Mouse (Mus musculus): ENCODE measurements around the gene Pitpnc1. TPM values are rescaled to one million over a fixed set of nuclear protein-coding genes. Genes with fewer than 3 reads are reported as not detected.
A peak's percentile ranks its signal among the peaks of the same experiment; 100 is the strongest.

Gene Pitpnc1
- total RNA-seq, 2 experiments from 2014 or later, result 54.3 to 60.0 TPM

DNA sequence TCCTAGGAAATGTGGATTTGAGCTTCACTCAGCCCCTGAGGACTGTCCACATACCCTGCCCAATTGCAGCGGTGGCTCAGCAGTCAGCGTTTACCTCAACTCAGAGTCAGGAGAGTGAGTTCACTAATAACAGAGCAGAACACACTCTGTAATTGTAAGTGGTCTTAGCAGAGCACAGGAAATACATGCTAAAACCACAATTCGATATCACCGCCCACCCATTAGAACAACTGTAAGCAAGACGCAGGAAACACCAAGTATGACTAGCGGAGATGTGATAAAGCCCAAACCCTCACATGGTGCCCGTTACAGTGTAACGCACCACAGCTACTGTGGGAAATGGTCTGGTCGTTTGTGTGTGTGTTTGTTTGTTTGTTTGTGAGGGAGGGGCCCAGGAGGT, 62.8 kb downstream of the Pitpnc1 start:
- no peak overlapping the region for H3K27ac ChIP-seq
- no peak for DNase-seq (ENCODE audit: low spot score in 2 of 2)
- no peak for TF ChIP-seq CTCF (conservative IDR thresholded peaks at IDR 0.05)

DNA sequence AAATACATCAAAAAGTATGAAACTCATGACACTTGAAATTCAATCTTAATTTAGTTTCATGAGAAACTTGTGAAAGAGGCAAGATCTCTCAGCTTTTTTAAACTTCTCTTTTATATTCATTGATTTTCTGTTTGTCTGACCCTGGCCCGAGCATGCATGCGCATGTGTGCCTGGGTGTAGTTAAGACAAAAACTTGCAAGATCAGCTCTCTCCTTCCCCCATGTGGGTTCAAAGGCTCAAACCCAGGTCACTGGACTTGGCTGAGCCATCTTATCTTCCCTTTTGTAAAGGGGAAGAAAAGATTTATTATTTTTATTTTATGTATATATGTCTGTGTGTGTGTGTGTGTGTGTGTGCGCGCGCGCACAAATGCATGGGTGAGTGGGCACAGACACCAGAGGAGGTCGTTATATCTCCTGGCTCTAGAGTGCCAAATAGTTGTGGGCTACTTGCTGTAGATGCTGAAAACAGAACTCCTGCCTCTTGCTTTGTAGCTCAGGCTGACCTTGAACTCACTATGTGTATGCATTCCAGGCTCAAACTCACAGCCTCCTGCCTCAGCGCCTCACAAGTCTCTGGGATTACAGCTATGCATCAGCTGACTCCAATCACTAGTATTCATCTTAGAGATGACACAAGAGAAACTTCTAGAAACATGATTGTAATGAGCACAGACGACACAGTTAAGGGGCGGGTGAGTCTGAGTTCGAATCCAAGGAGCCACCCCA, 64.7 kb downstream of the Pitpnc1 start:
- no peak for TF ChIP-seq CTCF (conservative IDR thresholded peaks at IDR 0.05)
- Histone ChIP-seq H3K27ac (no peak overlapping the region), H3K4me3 (no peak overlapping the region)
- no peak for DNase-seq (ENCODE audit: low spot score in 2 of 2)

More for the DNA sequence above, 62.8 kb downstream of the Pitpnc1 start:
- no peak overlapping the region for H3K4me3 ChIP-seq

DNA sequence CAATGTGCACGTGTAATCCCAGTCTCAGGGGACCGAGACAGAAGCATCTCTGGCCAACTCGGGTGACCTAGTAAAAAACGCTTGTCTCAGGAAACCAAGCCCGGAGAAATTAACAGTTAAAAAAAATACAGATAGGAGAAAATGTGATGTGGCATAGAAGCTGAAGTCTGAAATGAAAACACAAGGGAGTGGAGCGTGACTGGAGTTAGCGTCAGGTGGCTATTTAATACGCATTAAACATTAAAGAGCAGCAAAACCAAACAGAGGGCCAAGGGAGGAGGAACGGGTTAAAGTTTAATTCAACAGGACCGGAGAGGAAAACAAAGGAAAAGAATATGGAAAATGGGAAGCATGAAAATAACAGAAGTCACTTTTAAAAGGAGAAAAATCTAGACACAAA, 67.2 kb downstream of the Pitpnc1 start:
- DNase-seq (ENCODE audit: low spot score in 2 of 2), result no peak
- H3K4me3 ChIP-seq, result no peak overlapping the region
- H3K27ac ChIP-seq, result no peak overlapping the region
- no peak for TF ChIP-seq CTCF (conservative IDR thresholded peaks at IDR 0.05)

DNA sequence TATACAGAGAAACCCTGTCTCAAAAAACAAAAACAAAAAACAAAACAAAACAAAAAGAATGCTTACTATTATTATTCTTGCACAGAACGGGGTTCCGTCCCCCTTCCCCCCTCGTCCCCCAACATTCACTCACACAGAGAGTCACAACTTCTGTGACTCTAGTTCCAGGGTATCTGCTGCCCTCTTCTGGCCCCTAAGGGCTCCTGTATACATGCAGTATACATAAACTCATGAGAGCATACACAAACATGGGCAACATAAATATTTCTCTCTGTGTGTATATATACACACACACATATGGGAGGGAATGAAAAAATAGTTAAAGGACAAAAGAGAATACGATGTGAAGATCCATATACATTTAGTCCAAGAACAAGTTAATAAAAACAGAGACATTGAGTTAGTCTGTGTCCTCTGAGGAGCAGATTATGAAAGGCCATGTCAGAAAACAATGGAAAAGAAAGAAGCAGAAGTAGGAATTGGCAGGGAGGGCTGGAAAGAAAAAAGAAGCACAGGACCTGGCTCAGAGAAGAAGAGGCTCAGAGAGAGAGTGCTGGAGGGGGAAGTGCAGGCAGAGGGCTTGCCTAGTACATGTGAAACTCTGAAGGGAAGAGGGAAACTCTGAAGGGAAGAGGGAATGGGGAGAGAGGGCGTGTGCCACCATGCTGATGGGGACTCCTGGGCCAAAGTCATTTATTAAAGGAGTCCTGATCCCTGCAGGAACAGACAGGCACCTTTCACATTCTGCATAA, 68.5 kb downstream of the Pitpnc1 start:
- no peak overlapping the region; the same call in 1 of the 2 replicates for H3K27ac ChIP-seq
- TF ChIP-seq CTCF (conservative IDR thresholded peaks at IDR 0.05), result peak; percentile 47
- no peak for DNase-seq (ENCODE audit: low spot score in 2 of 2)
- no peak overlapping the region for H3K4me3 ChIP-seq

DNA sequence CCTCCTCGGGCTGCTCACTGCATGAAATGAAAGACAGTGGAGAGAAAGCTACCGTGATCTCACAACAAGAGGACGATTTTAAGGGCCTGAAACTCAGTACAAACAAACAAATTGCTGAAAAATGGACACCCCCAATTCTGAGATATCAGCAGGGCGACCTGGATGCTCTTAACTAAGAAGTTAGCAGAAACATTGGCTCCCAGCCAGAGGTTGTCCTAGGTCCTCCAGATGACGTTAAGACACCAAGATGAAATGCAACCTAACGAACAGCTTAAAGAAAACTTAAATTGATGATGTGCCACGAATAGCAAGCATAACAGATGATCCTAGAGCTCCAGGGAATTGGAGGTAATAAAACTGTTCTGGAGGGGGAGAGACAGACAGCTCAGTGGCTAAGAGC, 69.7 kb downstream of the Pitpnc1 start:
- Histone ChIP-seq H3K4me3 (no peak overlapping the region), H3K27ac (no peak overlapping the region)
- no peak for TF ChIP-seq CTCF (conservative IDR thresholded peaks at IDR 0.05)
- DNase-seq (ENCODE audit: low spot score in 2 of 2), result no peak

DNA sequence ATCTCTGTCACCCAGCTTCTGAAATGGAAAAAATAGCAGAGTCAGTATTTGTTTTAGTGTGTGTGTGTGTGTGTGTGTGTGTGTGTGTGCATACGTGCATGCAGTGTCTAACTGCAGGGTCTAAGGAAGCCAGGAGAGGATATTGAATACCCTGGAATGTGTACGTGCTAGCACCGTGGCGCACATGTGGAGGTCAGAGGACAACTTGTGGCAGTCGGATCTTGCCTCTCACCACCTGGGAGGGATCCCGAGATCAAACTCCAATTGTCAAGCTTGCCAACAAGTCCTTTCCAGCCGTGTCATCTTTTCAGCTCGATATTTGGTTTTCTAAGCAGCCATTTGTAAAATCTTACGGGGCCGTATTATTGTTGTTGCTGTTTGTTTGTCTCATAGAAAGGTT, 70.5 kb downstream of the Pitpnc1 start:
- Histone ChIP-seq H3K27ac (no peak overlapping the region), H3K4me3 (no peak overlapping the region)
- no peak for DNase-seq (ENCODE audit: low spot score in 2 of 2)
- no peak for TF ChIP-seq CTCF (conservative IDR thresholded peaks at IDR 0.05)

DNA sequence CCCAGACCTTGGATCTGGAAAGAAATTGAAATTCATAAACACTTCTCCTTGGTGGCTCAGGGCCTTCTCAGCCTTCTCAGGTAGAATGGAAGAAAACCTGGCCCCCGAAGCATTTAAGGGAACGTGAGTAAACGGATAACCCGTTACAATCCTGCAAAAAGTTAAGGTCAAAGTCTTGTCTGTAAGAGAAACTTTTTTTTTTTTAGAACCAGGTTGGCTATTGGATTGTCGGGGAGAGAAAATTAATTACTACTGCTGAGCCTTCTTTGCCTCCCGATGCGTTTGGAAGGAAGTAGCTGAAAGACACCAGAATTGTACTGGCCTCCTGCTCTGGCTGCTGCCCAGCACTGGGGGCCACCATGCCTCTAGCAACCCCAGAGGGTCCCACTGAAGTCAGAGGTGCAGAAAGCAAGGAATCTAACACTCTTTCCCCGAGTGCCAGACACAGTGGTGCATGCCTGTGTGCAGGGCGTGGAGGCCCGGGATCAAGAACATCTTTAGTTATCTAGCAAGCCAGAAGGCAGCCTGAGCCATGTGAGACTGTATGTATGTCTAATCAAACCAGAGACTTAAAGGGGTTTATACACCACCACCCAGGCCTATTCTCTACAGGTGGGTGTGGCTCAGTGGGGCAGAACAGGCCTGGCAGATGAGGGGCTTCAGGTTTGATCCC, 73.0 kb downstream of the Pitpnc1 start:
- H3K4me3 ChIP-seq, result no peak overlapping the region
- peak overlapping the region; percentile 55 for H3K27ac ChIP-seq
- DNase-seq (ENCODE audit: low spot score in 2 of 2), result no peak
- no peak for TF ChIP-seq CTCF (conservative IDR thresholded peaks at IDR 0.05)

DNA sequence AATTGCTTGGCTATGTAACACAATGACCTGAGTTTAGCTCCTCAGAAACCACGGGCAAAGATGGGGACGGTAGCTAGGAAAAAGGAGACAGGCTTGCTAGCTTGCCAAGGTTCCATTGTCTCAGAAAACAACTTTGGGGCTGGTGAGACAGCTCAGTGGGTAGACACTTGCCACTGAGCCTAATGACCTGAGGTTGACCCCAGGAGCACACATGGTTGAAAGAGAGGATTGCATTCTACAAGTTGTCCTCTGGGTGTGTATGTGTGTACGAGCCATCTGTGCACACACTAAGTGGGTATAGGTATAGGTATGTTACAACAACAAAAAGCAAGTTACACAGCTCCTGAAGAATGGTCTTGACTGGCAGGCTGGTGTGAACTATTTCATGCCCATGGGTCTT, 76.3 kb downstream of the Pitpnc1 start:
- Histone ChIP-seq H3K27ac (peak overlapping the region; percentile 79), H3K4me3 (no peak overlapping the region)
- no peak for TF ChIP-seq CTCF (conservative IDR thresholded peaks at IDR 0.05)
- DNase-seq (ENCODE audit: low spot score in 2 of 2), result no peak

DNA sequence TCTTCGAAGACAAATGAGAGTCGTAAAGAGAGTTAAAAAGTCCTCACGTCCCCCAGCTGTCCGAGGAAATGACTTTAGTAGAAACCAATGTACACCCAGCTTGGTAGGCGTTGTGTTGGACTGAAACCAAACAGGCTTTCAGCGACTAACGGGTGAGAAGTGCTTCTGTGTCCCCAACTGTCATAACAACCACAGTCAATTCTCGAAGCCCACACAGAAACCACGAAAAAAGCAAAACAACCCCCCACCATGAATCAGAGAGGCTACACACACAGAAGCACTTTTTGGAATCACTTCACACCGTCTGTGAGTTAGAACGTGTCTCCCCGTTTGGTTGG, 76.7 kb downstream of the Pitpnc1 start:
- peak; percentile 65 to 76 for DNase-seq (ENCODE audit: low spot score in 2 of 2)
- peak overlapping the region; percentile 79 for H3K27ac ChIP-seq
- no peak overlapping the region for H3K4me3 ChIP-seq
- no peak for TF ChIP-seq CTCF (conservative IDR thresholded peaks at IDR 0.05)

DNA sequence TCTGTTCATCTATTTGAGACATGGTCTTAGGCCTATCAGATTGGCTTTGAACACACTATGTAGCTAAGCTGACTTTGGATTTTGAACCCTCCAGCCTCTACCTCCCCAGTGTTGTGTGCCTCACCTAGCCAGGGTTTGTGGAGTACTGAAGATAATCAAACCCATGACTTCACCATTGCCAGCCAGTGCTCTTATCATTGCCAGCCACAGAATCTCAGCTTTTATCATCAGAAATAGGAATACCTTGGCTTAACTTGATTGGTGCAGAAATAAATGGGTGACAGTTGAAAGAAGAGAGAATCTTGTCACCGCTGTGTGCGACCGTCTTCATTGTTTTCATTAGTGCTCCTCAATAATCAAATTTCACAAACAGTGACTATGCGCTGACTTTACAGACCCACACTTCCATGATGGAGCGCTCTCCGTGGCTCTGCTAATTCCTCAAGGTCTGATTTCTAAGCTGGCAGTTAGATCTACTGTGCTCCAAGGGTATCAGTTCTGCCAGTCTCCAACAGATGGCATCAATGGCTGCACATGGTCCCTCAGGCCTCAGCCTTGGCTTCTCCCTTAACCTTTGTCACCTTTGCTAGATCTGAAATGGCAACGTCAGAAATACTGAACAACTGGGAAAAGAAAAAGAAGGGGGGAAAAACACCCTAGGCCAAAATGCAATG, 77.2 kb downstream of the Pitpnc1 start:
- Histone ChIP-seq H3K4me3 (no peak overlapping the region), H3K27ac (peak overlapping the region; percentile 79)
- TF ChIP-seq CTCF (conservative IDR thresholded peaks at IDR 0.05), result peak; percentile 58
- no peak for DNase-seq (ENCODE audit: low spot score in 2 of 2)

DNA sequence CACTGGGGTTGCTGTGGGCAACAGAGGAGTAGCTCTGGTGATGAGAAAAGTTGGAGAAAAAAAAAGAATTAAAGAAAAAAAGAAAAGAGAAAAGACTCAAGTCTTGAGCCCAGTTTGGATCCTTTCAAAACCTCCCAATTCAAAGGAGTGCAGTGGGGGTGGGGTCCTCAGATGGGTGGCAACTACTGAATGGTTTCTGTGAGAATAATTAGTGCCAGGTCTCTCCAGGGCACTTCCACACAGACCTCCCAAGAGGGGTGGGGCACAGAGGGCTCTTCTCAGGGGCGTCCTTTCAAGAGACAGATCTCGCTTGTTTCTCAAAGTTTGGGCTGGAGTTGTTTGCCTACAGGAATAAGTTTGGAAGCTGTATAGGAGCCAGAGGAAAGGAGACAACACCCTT, 80.0 kb downstream of the Pitpnc1 start:
- no peak for TF ChIP-seq CTCF (conservative IDR thresholded peaks at IDR 0.05)
- peak overlapping the region; percentile 24; the same call in 1 of the 2 replicates for H3K4me3 ChIP-seq
- peak overlapping the region; percentile 71 for H3K27ac ChIP-seq
- DNase-seq (ENCODE audit: low spot score in 2 of 2), result peak; percentile 33 to 51

DNA sequence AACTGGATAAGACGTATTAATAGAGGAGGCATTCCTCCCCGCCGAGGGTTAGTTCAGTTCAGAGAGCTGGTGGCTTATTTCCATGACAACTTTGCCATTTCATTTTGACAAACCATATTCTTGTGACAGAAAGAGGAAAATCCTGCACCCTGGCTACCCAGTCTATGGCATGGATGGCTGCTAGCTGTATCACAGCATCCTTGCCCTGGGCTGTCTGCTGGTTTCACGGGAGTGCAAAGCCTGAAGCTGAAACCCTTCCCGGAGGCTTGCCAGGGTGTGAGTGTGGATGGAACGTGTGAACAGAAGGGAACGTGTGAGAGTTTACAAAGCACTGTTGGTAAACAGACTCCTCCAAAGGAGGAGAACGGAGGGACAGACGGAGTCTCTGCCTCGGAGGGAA, 80.5 kb downstream of the Pitpnc1 start:
- DNase-seq (ENCODE audit: low spot score in 2 of 2), result peak in 1 of 2 experiments; percentile 19
- peak overlapping the region; percentile 71 for H3K27ac ChIP-seq
- H3K4me3 ChIP-seq, result peak overlapping the region; percentile 24; the same call in 1 of the 2 replicates
- no peak for TF ChIP-seq CTCF (conservative IDR thresholded peaks at IDR 0.05)

DNA sequence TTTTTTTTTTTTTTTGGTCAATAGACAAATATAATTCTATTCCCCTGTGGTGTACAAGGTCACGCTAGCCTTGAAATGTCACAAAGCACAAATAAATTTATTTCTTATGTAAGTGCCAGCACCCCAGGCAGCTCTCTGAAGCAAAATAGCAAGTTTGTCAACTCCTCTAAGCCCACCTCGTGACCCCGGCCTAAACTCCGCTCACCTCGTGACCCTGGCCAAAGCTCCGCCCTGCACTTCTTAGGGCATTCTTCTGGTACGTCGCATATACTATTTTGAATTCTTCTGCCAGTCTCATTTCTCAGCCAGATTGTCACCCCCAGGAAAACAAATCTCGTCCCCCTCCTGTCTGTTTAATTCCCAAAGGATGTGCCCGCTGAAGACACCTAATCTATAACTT, 84.0 kb downstream of the Pitpnc1 start:
- Histone ChIP-seq H3K27ac (no peak overlapping the region), H3K4me3 (no peak overlapping the region)
- TF ChIP-seq CTCF (conservative IDR thresholded peaks at IDR 0.05), result no peak
- DNase-seq (ENCODE audit: low spot score in 2 of 2), result no peak

Data from layer of hippocampus, adult 2 months (tissue).